Mouse (Mus musculus) myocyte (in vitro differentiated cells): Measurements from ENCODE around the gene Aox3. TPM values are rescaled to one million over a fixed set of nuclear protein-coding genes. Genes with fewer than 3 reads are reported as not detected.

Experiments used
- H3K27me3 ChIP-seq: one replicate; pipeline ENCODE4 v1.6.1; 2011; ENCODE audit not compliant: control insufficient read depth, insufficient read depth, insufficient read length
- H3K36me3 ChIP-seq: one replicate; pipeline ENCODE4 v1.6.1; 2011; ENCODE audit not compliant: control insufficient read depth, insufficient read depth
- H3K4me2 ChIP-seq: one replicate; pipeline ENCODE4 v1.6.1; 2011; ENCODE audit warnings: low read depth, control low read depth
- H3K4me3 ChIP-seq: one replicate; pipeline ENCODE4 v1.5.1; 2011; ENCODE audit warnings: mild to moderate bottlenecking, control low read depth, moderate library complexity
- H3K79me2 ChIP-seq: one replicate; pipeline ENCODE4 v1.6.1; 2011; ENCODE audit not compliant: control insufficient read depth, insufficient read depth
- H3ac ChIP-seq: one replicate; pipeline ENCODE4 v1.6.1; 2011; ENCODE audit not compliant: control insufficient read depth, insufficient read length
- CEBPB ChIP-seq: IDR thresholded peaks from 2 replicates; pipeline ENCODE4 v1.6.1; 2011; ENCODE audit warnings: mild to moderate bottlenecking, moderate library complexity; ENCODE audit not compliant: poor library complexity, insufficient read depth, severe bottlenecking
- E2F4 ChIP-seq: IDR thresholded peaks from one replicate; pipeline ENCODE4 v1.6.1; 2011; ENCODE audit warnings: mild to moderate bottlenecking, control low read depth, moderate library complexity; ENCODE audit not compliant: insufficient read depth
- MAX ChIP-seq: IDR thresholded peaks from one replicate; pipeline ENCODE4 v1.6.1; 2011; ENCODE audit warnings: low read depth, mild to moderate bottlenecking, control low read depth
- MYOD1 ChIP-seq, 3 experiments: IDR thresholded peaks; one replicate each; pipeline ENCODE4 v1.6.1; 2011; ENCODE audit warnings: control low read depth in 2 of 3, low read depth in 2 of 3, mild to moderate bottlenecking in 2 of 3, moderate library complexity in 1 of 3; ENCODE audit not compliant: insufficient read length in 2 of 3, control insufficient read depth in 1 of 3
- MYOG ChIP-seq, 3 experiments: IDR thresholded peaks; one replicate each; pipeline ENCODE4 v1.6.1; 2011; ENCODE audit warnings: control low read depth in 2 of 3, low read depth in 2 of 3, mild to moderate bottlenecking in 2 of 3; ENCODE audit not compliant: insufficient read length in 2 of 3, control insufficient read depth in 1 of 3, insufficient read depth in 1 of 3
- POLR2A ChIP-seq: IDR thresholded peaks from one replicate; pipeline ENCODE4 v1.6.1; 2011; ENCODE audit warnings: low read depth, mild to moderate bottlenecking, control low read depth, moderate library complexity; ENCODE audit not compliant: insufficient read length
- POLR2AphosphoS2 ChIP-seq: IDR thresholded peaks from one replicate; pipeline ENCODE4 v1.6.1; 2011; ENCODE audit warnings: low read depth, control low read depth; ENCODE audit not compliant: insufficient read length
- REST ChIP-seq: IDR thresholded peaks from one replicate; pipeline ENCODE4 v1.6.1; 2011; ENCODE audit warnings: mild to moderate bottlenecking, control low read depth, moderate library complexity; ENCODE audit not compliant: insufficient read depth, insufficient read length
- SRF ChIP-seq: IDR thresholded peaks from one replicate; pipeline ENCODE4 v1.6.1; 2011; ENCODE audit warnings: low read depth; ENCODE audit not compliant: control insufficient read depth, insufficient read length
- TCF12 ChIP-seq: IDR thresholded peaks from one replicate; pipeline ENCODE4 v1.6.1; 2011; ENCODE audit warnings: mild to moderate bottlenecking, control low read depth; ENCODE audit not compliant: poor library complexity, insufficient read depth, severe bottlenecking
- TCF3 ChIP-seq: IDR thresholded peaks from one replicate; pipeline ENCODE4 v1.6.1; 2011; ENCODE audit warnings: low read depth, control low read depth; ENCODE audit not compliant: insufficient read length
- USF1 ChIP-seq: IDR thresholded peaks from one replicate; pipeline ENCODE4 v1.6.1; 2011; ENCODE audit warnings: low read depth, mild to moderate bottlenecking, control low read depth, moderate library complexity
- polyA plus RNA-seq: library from polyadenylated mRNA; unstranded; fragments of >200 nt; fragmentation: generic; extraction: Trizol; gene quantifications from one replicate; pipeline ENCODE4 v1.2.1, GENCODE M21; 2012; ENCODE audit warnings: missing spikeins

Gene Aox3
- polyA plus RNA-seq: not detected

- H3K79me2 ChIP-seq: no peaks in the 10 kb centered on the region
- no peak within 1 kb of the TSS for H3ac ChIP-seq
- H3K4me2 ChIP-seq: peak within 1 kb of the TSS; percentile 50
- H3K27me3 ChIP-seq: no peaks in the 10 kb centered on the region
- no peak for TF ChIP-seq MYOD1 (IDR thresholded peaks at IDR 0.05; ENCODE audit: control insufficient read depth in 1 of 3, insufficient read length in 2 of 3, low read depth in 2 of 3)
- TF ChIP-seq REST: no peak
- no peak for TF ChIP-seq MYOG (IDR thresholded peaks at IDR 0.05; ENCODE audit: control insufficient read depth in 1 of 3, insufficient read depth in 1 of 3, insufficient read length in 2 of 3, low read depth in 2 of 3)
- TF ChIP-seq SRF: no peak
- no peak for TF ChIP-seq E2F4
- no peak for TF ChIP-seq TCF3
- no peak for TF ChIP-seq MAX
- TF ChIP-seq CEBPB: no peak
- TF ChIP-seq POLR2AphosphoS2: no peak
- no peak for TF ChIP-seq POLR2A
- TF ChIP-seq USF1: no peak
- TF ChIP-seq TCF12: no peak
- H3K36me3 ChIP-seq: no peaks in the 10 kb centered on the region
- H3K4me3 ChIP-seq: no peak within 1 kb of the TSS
Measured at GRCm38 (mm10) chr1:58112880-58113279, at the start of gene Aox3. TSS of gene Aox3 (plus strand) at chr1:58113130.

GRCm38 (mm10) chr1:58065151-58065550 lies 47.8 kb upstream of the Aox3 start:
- Histone ChIP-seq H3K4me3 (no peak overlapping the region), H3K4me2 (no peak overlapping the region), H3K27me3 (no peaks in the 10 kb centered on the region), H3K79me2 (no peaks in the 10 kb centered on the region), H3K36me3 (peaks cover 24% of the 10 kb centered on the region), H3ac (no peak overlapping the region)
- TF ChIP-seq TCF3 (no peak), POLR2AphosphoS2 (no peak), MYOG (IDR thresholded peaks at IDR 0.05; ENCODE audit: control insufficient read depth in 1 of 3, insufficient read depth in 1 of 3, insufficient read length in 2 of 3, low read depth in 2 of 3) (no peak)

- H3K79me2 ChIP-seq: no peaks in the 10 kb centered on the region
- H3ac ChIP-seq: no peak overlapping the region
- H3K4me3 ChIP-seq: no peak overlapping the region
- no peaks in the 10 kb centered on the region for H3K27me3 ChIP-seq
- peaks cover 24% of the 10 kb centered on the region for H3K36me3 ChIP-seq
- H3K4me2 ChIP-seq: no peak overlapping the region
- TF ChIP-seq MYOG (IDR thresholded peaks at IDR 0.05; ENCODE audit: control insufficient read depth in 1 of 3, insufficient read depth in 1 of 3, insufficient read length in 2 of 3, low read depth in 2 of 3): no peak
- TF ChIP-seq TCF12: no peak
- TF ChIP-seq POLR2A: no peak
- TF ChIP-seq SRF: no peak
- no peak for TF ChIP-seq POLR2AphosphoS2
- no peak for TF ChIP-seq USF1
- TF ChIP-seq MYOD1 (IDR thresholded peaks at IDR 0.05; ENCODE audit: control insufficient read depth in 1 of 3, insufficient read length in 2 of 3, low read depth in 2 of 3): no peak
- TF ChIP-seq MAX: no peak
- TF ChIP-seq REST: no peak
- no peak for TF ChIP-seq TCF3
- no peak for TF ChIP-seq E2F4
- no peak for TF ChIP-seq CEBPB
Measured at GRCm38 (mm10) chr1:58065606-58066005, 47.3 kb upstream of the Aox3 start.

- H3K4me3 ChIP-seq: no peak overlapping the region
- TF ChIP-seq MYOD1 (IDR thresholded peaks at IDR 0.05; ENCODE audit: control insufficient read depth in 1 of 3, insufficient read length in 2 of 3, low read depth in 2 of 3) (no peak), TCF12 (no peak), POLR2AphosphoS2 (no peak), SRF (no peak), POLR2A (no peak), MYOG (IDR thresholded peaks at IDR 0.05; ENCODE audit: control insufficient read depth in 1 of 3, insufficient read depth in 1 of 3, insufficient read length in 2 of 3, low read depth in 2 of 3) (no peak), USF1 (no peak), MAX (no peak), REST (no peak), E2F4 (no peak), TCF3 (no peak), CEBPB (no peak)
- H3K27me3 ChIP-seq: no peaks in the 10 kb centered on the region
- no peaks in the 10 kb centered on the region for H3K79me2 ChIP-seq
- H3ac ChIP-seq: no peak overlapping the region
- peaks cover 32% of the 10 kb centered on the region for H3K36me3 ChIP-seq
- no peak overlapping the region for H3K4me2 ChIP-seq
Measured at GRCm38 (mm10) chr1:58069181-58069580, 43.7 kb upstream of the Aox3 start.

- no peak overlapping the region for H3K4me2 ChIP-seq
- H3ac ChIP-seq: no peak overlapping the region
- peaks cover 28% of the 10 kb centered on the region for H3K36me3 ChIP-seq
- H3K79me2 ChIP-seq: no peaks in the 10 kb centered on the region
- no peaks in the 10 kb centered on the region for H3K27me3 ChIP-seq
- no peak overlapping the region for H3K4me3 ChIP-seq
- TF ChIP-seq MYOD1 (IDR thresholded peaks at IDR 0.05; ENCODE audit: control insufficient read depth in 1 of 3, insufficient read length in 2 of 3, low read depth in 2 of 3): no peak
- TF ChIP-seq POLR2A: no peak
- no peak for TF ChIP-seq USF1
- TF ChIP-seq SRF: no peak
- no peak for TF ChIP-seq REST
- TF ChIP-seq TCF12: no peak
- TF ChIP-seq CEBPB: no peak
- TF ChIP-seq TCF3: no peak
- TF ChIP-seq MAX: no peak
- no peak for TF ChIP-seq POLR2AphosphoS2
- TF ChIP-seq E2F4: no peak
- no peak for TF ChIP-seq MYOG (IDR thresholded peaks at IDR 0.05; ENCODE audit: control insufficient read depth in 1 of 3, insufficient read depth in 1 of 3, insufficient read length in 2 of 3, low read depth in 2 of 3)
Measured at GRCm38 (mm10) chr1:58070091-58070490, 42.8 kb upstream of the Aox3 start.
